Mouse (Mus musculus) MEL (cell line): ENCODE data around the gene Kirrel3. TPM values are rescaled to one million over a fixed set of nuclear protein-coding genes. Genes with fewer than 3 reads are reported as not detected.

Experiments
- DNase-seq: peaks from one replicate; pipeline ENCODE4 v3.0.0; 2011; ENCODE audit warnings: low read depth, low spot score
- H3K27ac ChIP-seq: 2 replicates; pipeline ENCODE4 v1.5.1; 2012; ENCODE audit warnings: low read depth, mild to moderate bottlenecking, control low read depth, low read length, moderate library complexity; ENCODE audit not compliant: control insufficient read depth
- H3K27me3 ChIP-seq, 2 experiments: fragments of 150-350 bp in 1 of 2; sonication (generic) in 1 of 2; 2 replicates each; pipeline ENCODE4 v1.6.1; 2012; ENCODE audit warnings: low read length in 2 of 2, mild to moderate bottlenecking in 2 of 2, improper control_type of control experiment in 1 of 2, moderate library complexity in 1 of 2; ENCODE audit not compliant: insufficient read depth in 2 of 2, control insufficient read depth in 1 of 2
- H3K36me3 ChIP-seq, 2 experiments: 2 replicates each; pipeline ENCODE4 v1.6.1; 2012 to 2014; ENCODE audit warnings: low read length in 2 of 2, improper control_type of control experiment in 1 of 2, inconsistent platforms in 1 of 2, mild to moderate bottlenecking in 1 of 2; ENCODE audit not compliant: insufficient read depth in 2 of 2, control insufficient read depth in 1 of 2
- H3K4me1 ChIP-seq, 2 experiments: fragments of 150-350 bp in 1 of 2; sonication (generic) in 1 of 2; 2 replicates each; pipeline ENCODE4 v1.6.1; 2012; ENCODE audit warnings: low read length in 2 of 2, improper control_type of control experiment in 1 of 2, mild to moderate bottlenecking in 1 of 2; ENCODE audit not compliant: insufficient read depth in 2 of 2, control insufficient read depth in 1 of 2
- H3K4me3 ChIP-seq, 2 experiments: fragments of 150-350 bp in 1 of 2; sonication (generic) in 1 of 2; 2 replicates each; pipeline ENCODE4 v1.5.1; 2012; ENCODE audit warnings: low read depth in 2 of 2, low read length in 2 of 2, mild to moderate bottlenecking in 2 of 2, moderate library complexity in 2 of 2, control low read depth in 1 of 2, improper control_type of control experiment in 1 of 2; ENCODE audit not compliant: control insufficient read depth in 1 of 2, insufficient read depth in 1 of 2
- H3K79me2 ChIP-seq: 2 replicates; pipeline ENCODE4 v1.6.1; 2012; ENCODE audit warnings: mild to moderate bottlenecking, low read length, moderate library complexity; ENCODE audit not compliant: control insufficient read depth, poor library complexity, insufficient read depth
- H3K9ac ChIP-seq: 2 replicates; pipeline ENCODE4 v1.6.1; 2012; ENCODE audit warnings: low read depth, mild to moderate bottlenecking, control low read depth, low read length, moderate library complexity; ENCODE audit not compliant: control insufficient read depth, poor library complexity, severe bottlenecking
- H3K9me3 ChIP-seq: fragments of 150-350 bp; sonication (generic); replicated peaks from 2 replicates; pipeline ENCODE4 v1.6.1; 2012; ENCODE audit warnings: mild to moderate bottlenecking, low read length, improper control_type of control experiment, moderate library complexity; ENCODE audit not compliant: insufficient read depth
- CHD1 ChIP-seq: IDR thresholded peaks from 2 replicates; pipeline ENCODE4 v1.6.1; 2012; ENCODE audit warnings: low read depth, mild to moderate bottlenecking, inconsistent platforms, low read length, improper control_type of control experiment
- CHD2 ChIP-seq: IDR thresholded peaks from 2 replicates; pipeline ENCODE4 v1.6.1; 2011; ENCODE audit warnings: low read length, improper control_type of control experiment
- CTCF ChIP-seq, 3 experiments: IDR thresholded peaks in 2 of 3; conservative IDR thresholded peaks in 1 of 3; 2 replicates each; pipeline ENCODE4 v1.5.1; 2011 to 2012; ENCODE audit warnings: low read length in 3 of 3, low read depth in 2 of 3, mild to moderate bottlenecking in 2 of 3, improper control_type of control experiment in 1 of 3, inconsistent platforms in 1 of 3, mixed read lengths in 1 of 3, moderate library complexity in 1 of 3; ENCODE audit not compliant: control insufficient read depth in 1 of 3, insufficient read depth in 1 of 3, poor library complexity in 1 of 3, severe bottlenecking in 1 of 3
- ELF1 ChIP-seq: IDR thresholded peaks from 2 replicates; pipeline ENCODE4 v1.6.1; 2014; ENCODE audit warnings: low read depth, mild to moderate bottlenecking, inconsistent platforms, low read length, improper control_type of control experiment, moderate library complexity
- ETS1 ChIP-seq: IDR thresholded peaks from 2 replicates; pipeline ENCODE4 v1.6.1; 2012; ENCODE audit warnings: low read depth, mild to moderate bottlenecking, inconsistent platforms, low read length, improper control_type of control experiment, moderate library complexity
- GATA1 ChIP-seq: IDR thresholded peaks from 2 replicates; pipeline ENCODE4 v1.6.1; 2011; ENCODE audit warnings: low read depth, low read length, improper control_type of control experiment
- JUND ChIP-seq: IDR thresholded peaks from 2 replicates; pipeline ENCODE4 v1.6.1; 2011; ENCODE audit warnings: low read depth, mild to moderate bottlenecking, improper control_type of control experiment, low read length
- MAZ ChIP-seq: IDR thresholded peaks from 2 replicates; pipeline ENCODE4 v1.6.1; 2012; ENCODE audit warnings: low read depth, mild to moderate bottlenecking, inconsistent platforms, low read length, improper control_type of control experiment
- MEF2A ChIP-seq: IDR thresholded peaks from 2 replicates; pipeline ENCODE4 v1.6.1; 2014; ENCODE audit warnings: low read depth, mild to moderate bottlenecking, inconsistent platforms, low read length, improper control_type of control experiment; ENCODE audit not compliant: poor library complexity, insufficient replicate concordance, severe bottlenecking; ENCODE audit errors: extremely low read depth
- MYC ChIP-seq: IDR thresholded peaks from 2 replicates; pipeline ENCODE4 v1.6.1; 2011; ENCODE audit warnings: low read depth, mild to moderate bottlenecking, low read length, improper control_type of control experiment, moderate library complexity
- RAD21 ChIP-seq: IDR thresholded peaks from 2 replicates; pipeline ENCODE4 v1.6.1; 2011; ENCODE audit warnings: mild to moderate bottlenecking, low read depth, low read length, improper control_type of control experiment
- TAL1 ChIP-seq: IDR thresholded peaks from 2 replicates; pipeline ENCODE4 v1.6.1; 2012; ENCODE audit warnings: mild to moderate bottlenecking, inconsistent platforms, low read length, moderate library complexity, mixed read lengths
- TBP ChIP-seq: IDR thresholded peaks from 2 replicates; pipeline ENCODE4 v1.8.0; 2011; ENCODE audit warnings: low read depth, low read length, improper control_type of control experiment
- UBTF ChIP-seq: IDR thresholded peaks from 2 replicates; pipeline ENCODE4 v1.6.1; 2012; ENCODE audit warnings: low read depth, mild to moderate bottlenecking, inconsistent platforms, low read length, improper control_type of control experiment, moderate library complexity, borderline replicate concordance; ENCODE audit not compliant: insufficient read depth
- USF1 ChIP-seq: IDR thresholded peaks from 2 replicates; pipeline ENCODE4 v1.6.1; 2014; ENCODE audit warnings: low read depth, mild to moderate bottlenecking, inconsistent platforms, low read length, improper control_type of control experiment, moderate library complexity
- ZC3H11A ChIP-seq: IDR thresholded peaks from 2 replicates; pipeline ENCODE4 v1.6.1; 2012; ENCODE audit warnings: low read depth, mild to moderate bottlenecking, inconsistent platforms, low read length, improper control_type of control experiment
- ZNF384 ChIP-seq: IDR thresholded peaks from 2 replicates; pipeline ENCODE4 v1.6.1; 2012; ENCODE audit warnings: low read depth, mild to moderate bottlenecking, inconsistent platforms, low read length, improper control_type of control experiment
- polyA plus RNA-seq, 2 experiments: library from polyadenylated mRNA; stranded (reverse) in 1 of 2; unstranded in 1 of 2; fragments of >175 nt in 1 of 2; fragments of >200 nt in 1 of 2; gene quantifications; 2 replicates each; pipeline versions ENCODE4 v1.2.1 to v1.2.4; 2012; ENCODE audit warnings: low replicate concordance in 2 of 2, low read depth in 1 of 2; ENCODE audit not compliant: insufficient read length in 2 of 2, insufficient read depth in 1 of 2, missing spikeins in 1 of 2
- total RNA-seq: library from RNA; depleted of rRNA; stranded (reverse); fragments of 300-350 nt; gene quantifications from 2 replicates; pipeline ENCODE4 v1.2.3, GENCODE M21; 2012

Kirrel3 gene
- total and polyA plus RNA-seq, 3 experiments = 0.06 TPM; not detected in 2

GRCm38 (mm10) chr9:34732507-34732906 lies 246.8 kb downstream of the Kirrel3 start:
- no peaks in the 10 kb centered on the region for H3K36me3 ChIP-seq
- H3K4me1 ChIP-seq = no peaks in the 10 kb centered on the region
- H3K79me2 ChIP-seq = no peaks in the 10 kb centered on the region
- TF ChIP-seq ZNF384 = no peak
- TF ChIP-seq TAL1 = no peak
- no peak for TF ChIP-seq USF1
- no peak for TF ChIP-seq CHD1
- TF ChIP-seq TBP = no peak
- no peak for TF ChIP-seq GATA1
- no peak for TF ChIP-seq ELF1
- no peak for TF ChIP-seq JUND
- no peak for DNase-seq
- H3K27me3 ChIP-seq = no peaks in the 10 kb centered on the region
- H3K9me3 ChIP-seq = no peaks in the 10 kb centered on the region
- H3K4me3 ChIP-seq = no peak overlapping the region
- no peak overlapping the region for H3K27ac ChIP-seq
- H3K9ac ChIP-seq = no peak overlapping the region

GRCm38 (mm10) chr9:34733579-34733978 lies 247.9 kb downstream of the Kirrel3 start:
- no peaks in the 10 kb centered on the region for H3K4me1 ChIP-seq
- DNase-seq = no peak
- H3K27me3 ChIP-seq = no peaks in the 10 kb centered on the region
- H3K4me3 ChIP-seq = no peak overlapping the region
- TF ChIP-seq ELF1 = no peak
- no peak for TF ChIP-seq GATA1
- TF ChIP-seq UBTF = no peak
- no peak for TF ChIP-seq CTCF (IDR thresholded peaks at IDR 0.05 in 2 of 3, conservative IDR thresholded peaks at IDR 0.05 in 1 of 3; ENCODE audit: control insufficient read depth in 1 of 3, insufficient read depth in 1 of 3, low read depth in 2 of 3, low read length in 3 of 3, poor library complexity in 1 of 3, severe bottlenecking in 1 of 3)
- TF ChIP-seq MEF2A = no peak
- TF ChIP-seq CHD2 = no peak
- TF ChIP-seq ETS1 = no peak
- TF ChIP-seq RAD21 = no peak
- no peak overlapping the region for H3K27ac ChIP-seq
- no peaks in the 10 kb centered on the region for H3K36me3 ChIP-seq
- no peaks in the 10 kb centered on the region for H3K9me3 ChIP-seq
- no peaks in the 10 kb centered on the region for H3K79me2 ChIP-seq
- H3K9ac ChIP-seq = no peak overlapping the region

- no peaks in the 10 kb centered on the region for H3K9me3 ChIP-seq
- H3K4me1 ChIP-seq = no peaks in the 10 kb centered on the region
- no peak overlapping the region for H3K27ac ChIP-seq
- H3K27me3 ChIP-seq = no peaks in the 10 kb centered on the region
- H3K79me2 ChIP-seq = no peaks in the 10 kb centered on the region
- TF ChIP-seq ZC3H11A = no peak
- TF ChIP-seq MYC = no peak
- no peak for TF ChIP-seq TBP
- TF ChIP-seq MAZ = no peak
- TF ChIP-seq, all 39 proteins: peak for 0
- no peak overlapping the region for H3K9ac ChIP-seq
- no peak overlapping the region for H3K4me3 ChIP-seq
- no peak for DNase-seq
- no peaks in the 10 kb centered on the region for H3K36me3 ChIP-seq
Measured at GRCm38 (mm10) chr9:34734991-34735390, 249.3 kb downstream of the Kirrel3 start.
